Mouse (Mus musculus) testis, adult 10 weeks (tissue): Measurements from ENCODE around the gene Atp13a3. TPM values are rescaled to one million over a fixed set of nuclear protein-coding genes. Genes with fewer than 3 reads are reported as not detected.

ENCODE experiments used
- polyA plus RNA-seq: library from polyadenylated mRNA; stranded (reverse); fragments of 350-450 nt; fragmentation: Illumina TruSeq; extraction: RNeasy Lipid Tissue Mini Kit (QIAGEN cat#74804); gene quantifications from one replicate; pipeline ENCODE4 v1.2.3, GENCODE M21; 2014; ENCODE audit warnings: low read depth, low replicate concordance

Gene Atp13a3
- polyA plus RNA-seq = 32.6 TPM

DNA sequence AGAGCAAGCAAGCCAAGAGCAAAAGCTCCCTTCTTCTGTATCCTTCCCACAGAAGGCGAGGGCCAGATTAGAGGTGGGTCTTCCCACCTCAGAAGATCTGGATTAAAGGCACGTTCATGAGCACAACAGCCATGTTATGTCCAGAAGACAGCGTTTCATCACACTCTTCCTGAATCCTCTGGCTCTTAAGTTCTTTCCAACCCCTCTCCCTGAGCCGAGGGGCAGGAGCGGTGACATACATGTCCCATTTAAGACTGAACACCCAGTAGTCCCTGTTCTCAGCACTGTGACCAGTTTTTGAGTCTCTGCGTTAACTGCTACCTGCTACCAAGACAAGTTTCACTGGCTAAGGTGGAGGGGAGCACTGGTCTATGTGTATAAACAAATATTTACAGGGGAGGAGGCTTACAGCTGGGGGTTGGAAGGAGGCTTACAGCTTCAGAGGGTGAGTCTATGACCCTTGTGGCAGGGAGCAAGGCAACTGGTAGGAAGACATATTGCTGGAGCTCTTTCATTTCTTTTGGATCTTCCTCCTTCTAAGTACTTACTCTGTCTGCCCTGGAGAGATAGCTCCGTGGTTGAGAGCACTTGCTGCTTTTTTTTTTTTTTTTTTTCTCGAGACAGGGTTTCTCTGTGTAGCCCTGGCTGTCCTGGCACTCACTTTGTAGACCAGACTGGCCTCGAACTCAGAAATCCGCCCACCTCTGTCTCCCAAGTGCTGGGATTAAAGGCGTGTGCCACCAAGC is at the start of gene Atp13a3:
TSS of gene Atp13a3 (minus strand) at position 51 of the 746 bp plus-strand sequence.

DNA sequence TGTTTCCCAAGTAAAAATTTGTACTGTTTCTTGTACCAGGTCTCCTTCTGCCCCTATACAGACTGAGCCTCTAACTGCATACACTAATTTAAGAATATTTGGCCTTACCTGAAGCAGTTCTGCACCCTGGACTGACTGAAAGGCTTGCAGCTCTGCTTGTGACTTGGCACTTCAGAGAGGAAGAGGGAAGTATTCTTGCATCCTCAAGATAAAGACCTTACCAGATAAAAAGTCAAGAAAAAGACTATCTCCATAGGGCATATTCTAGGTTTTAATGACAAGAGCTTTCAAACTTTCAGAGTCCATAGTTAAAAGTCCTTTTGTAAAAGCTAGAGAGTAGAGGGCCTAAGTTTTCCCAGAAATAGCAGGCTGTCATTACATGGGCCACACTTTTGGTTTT is 95.1 kb downstream of the Atp13a3 start, which contains the start of gene Gp5:
TSS of gene Gp5 (minus strand) at position 133 of the 400 bp plus-strand sequence.

DNA sequence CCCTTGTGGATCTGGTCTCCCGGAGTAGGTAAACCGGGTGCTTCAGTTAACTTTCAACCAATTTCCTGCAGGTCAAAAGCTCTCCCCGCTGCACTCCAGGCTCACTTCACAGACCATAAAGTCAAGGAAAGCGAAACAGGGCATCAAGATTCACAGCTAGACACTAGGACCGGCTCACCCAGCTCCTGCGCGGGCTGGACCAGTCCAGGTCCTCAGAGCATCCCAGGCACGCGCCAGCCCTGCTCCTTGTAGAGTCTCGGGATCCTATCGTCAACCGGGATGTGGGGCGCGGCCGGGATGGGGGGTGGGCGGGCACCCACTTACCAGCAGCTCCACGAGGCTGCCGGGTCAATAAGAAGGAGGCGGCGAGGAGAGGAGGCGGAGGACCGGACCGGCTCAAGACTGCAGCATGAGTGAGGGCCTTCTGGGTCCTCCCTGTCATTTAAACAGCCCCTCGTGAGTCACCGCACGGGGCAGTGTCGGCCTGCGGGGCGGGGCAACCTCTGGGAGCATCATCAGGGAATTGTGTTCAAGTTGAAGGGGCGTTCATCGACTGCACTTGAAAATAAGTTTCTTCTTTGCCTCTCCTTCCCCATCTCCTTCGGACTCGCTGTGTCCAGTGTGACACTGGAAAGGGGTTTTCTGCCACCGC is 122.8 kb downstream of the Atp13a3 start, which contains the start of gene Lrrc15:
TSS of gene Lrrc15 (minus strand) at position 413 of the 652 bp plus-strand sequence.

DNA sequence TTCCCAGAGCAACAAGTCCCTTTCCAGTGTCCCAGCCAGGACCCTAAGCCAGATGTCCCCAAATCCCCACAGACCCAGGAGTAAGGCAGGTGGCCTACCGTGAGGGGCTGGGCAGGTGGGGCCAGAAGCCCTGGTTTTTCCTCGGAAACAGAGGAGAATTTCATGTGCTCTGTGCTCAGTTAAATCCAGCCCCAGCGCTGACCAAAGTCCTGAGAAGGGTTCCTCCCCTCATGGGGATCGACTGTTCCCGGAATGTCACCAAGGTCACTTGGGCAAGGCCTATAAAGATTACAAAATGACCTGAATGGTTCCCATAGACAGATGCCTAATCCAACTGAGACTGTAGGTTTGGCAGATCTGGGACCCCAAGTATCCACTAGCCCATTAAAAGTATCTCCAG is 138.4 kb downstream of the Atp13a3 start, which contains the start of gene Cpn2:
TSS of gene Cpn2 (minus strand) at position 141 of the 400 bp plus-strand sequence.

Other genes starting within 250 kb of the Atp13a3 start
- not detected for gene Cpn2, start 138.5 kb downstream of the Atp13a3 start, polyA plus RNA-seq
- gene Lrrc15, start 122.7 kb downstream of the Atp13a3 start, polyA plus RNA-seq = not detected
- 0.45 TPM for gene Gp5, start 95.2 kb downstream of the Atp13a3 start, polyA plus RNA-seq
- gene Tmem44, start 144.9 kb upstream of the Atp13a3 start, polyA plus RNA-seq = 0.43 TPM
- gene Lsg1, start 181.6 kb upstream of the Atp13a3 start, polyA plus RNA-seq = 25.9 TPM
- gene Fam43a, start 193.7 kb upstream of the Atp13a3 start, polyA plus RNA-seq = 0.27 TPM